Mouse (Mus musculus) ES-Bruce4 (cell line): Measurements from ENCODE around the gene Pgrmc1.
A peak's percentile ranks its signal among the peaks of the same experiment; 100 is the strongest.

Experiments used
- CTCF ChIP-seq: IDR thresholded peaks from one replicate; pipeline ENCODE4 v1.8.1; 2011; ENCODE audit warnings: low read depth, low read length
- POLR2A ChIP-seq: IDR thresholded peaks from one replicate; pipeline ENCODE4 v1.8.1; 2011; ENCODE audit warnings: low read length; ENCODE audit not compliant: insufficient read depth

- TF ChIP-seq CTCF, result no peak
- peak; percentile 60 for TF ChIP-seq POLR2A
Observed at GRCm38 (mm10) chrX:36597707-36598389, at the start of gene Pgrmc1.
